Mouse (Mus musculus) Muller cell, postnatal 12 days (primary cell): Measurements from ENCODE around the gene Gm10696.
"Not testable (repeated sequence)": the region's sequence is repeated elsewhere in the genome, so short reads cannot be mapped to it uniquely, and the experiment has no call there.

Experiments
- DNase-seq: peaks from one replicate; pipeline ENCODE4 v3.0.0-alpha.2; 2015; ENCODE audit errors: inconsistent ontology term

Gm10696 gene

DNA sequence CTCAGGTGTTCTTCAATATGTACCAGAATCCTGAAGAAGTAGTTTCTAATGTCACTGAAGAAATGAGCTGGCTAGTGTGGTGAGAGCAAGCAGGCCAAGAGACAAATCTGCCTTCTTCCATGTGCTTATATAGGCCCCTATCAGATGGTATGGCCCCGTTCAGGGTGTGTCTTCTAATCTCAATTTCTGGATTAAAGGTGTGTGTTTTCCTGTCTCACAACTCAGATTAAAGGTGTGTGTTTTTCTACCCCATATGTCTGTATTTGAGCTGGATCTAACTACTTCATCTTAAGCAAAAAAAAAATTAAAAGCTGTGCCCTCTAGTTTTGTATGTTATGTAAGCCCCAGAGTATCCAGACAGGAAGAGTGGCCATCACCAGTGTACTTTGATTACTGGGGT is at the start of gene Gm10696:
Gm10696 (minus strand) TSS at position 101 of the 400 bp plus-strand sequence.
- not testable (repeated sequence) for DNase-seq

- DNase-seq: not testable (repeated sequence)
Measured at GRCm38 (mm10) chr3:94196414-94196813, 18.4 kb upstream of the Gm10696 start, which contains the start of gene Gm5286. Gene Gm5286 (plus strand): TSS chr3:94196714.

GRCm38 (mm10) chr3:94167351-94167750 is 10.6 kb downstream of the Gm10696 start:
- not testable (repeated sequence) for DNase-seq
